Comparison of ENCODE assay signal across 24 mouse cellular contexts in genomic region chr1:92874011-92874410, GRCm38 (mm10). TPM values are rescaled to one million over a fixed set of nuclear protein-coding genes. Genes with fewer than 3 reads are reported as not detected.
"Had no signal": no experiment of that assay in that cellular context is flagged by ENCODE, and none has a peak within 500 bp of the region (broad histone marks: within the 10 kb centered on the region; RNA-seq: fewer than 3 reads in every experiment).

No protein-coding gene starts in this region.

- H3K9ac ChIP-seq: limb, embryonic 12.5 days; limb, embryonic 15.5 days; liver, embryonic 14.5 days; liver, postnatal 0 days; lung, embryonic 14.5 days; midbrain, embryonic 13.5 days; neural tube, embryonic 13.5 days; stomach, embryonic 15.5 days had no signal

- DNase-seq: layer of hippocampus, postnatal 36 days; liver, postnatal 0 days; lung, embryonic 14.5 days; lung, postnatal 36 days; retina, postnatal 1 day; right cerebral cortex, postnatal 25 days; spleen, adult 18-20 months; thymus, adult 18-20 months; thymus, postnatal 36 days had no signal

- ATAC-seq: intestine, postnatal 0 days; liver, postnatal 0 days; lung, postnatal 0 days; midbrain, embryonic 13.5 days; midbrain, embryonic 16.5 days had no signal

- H3K27ac ChIP-seq: layer of hippocampus, adult 2 months; left cerebral cortex, adult 2 months; limb, embryonic 12.5 days; limb, embryonic 15.5 days; liver, embryonic 14.5 days; midbrain, embryonic 10.5 days; midbrain, embryonic 13.5 days; neural tube, embryonic 13.5 days; stomach, embryonic 15.5 days had no signal

- H3K4me2 ChIP-seq: limb, embryonic 12.5 days; limb, embryonic 15.5 days; liver, embryonic 11.5 days; lung, embryonic 14.5 days; midbrain, embryonic 13.5 days; neural tube, embryonic 13.5 days; stomach, embryonic 15.5 days had no signal

- H3K27me3 ChIP-seq: limb, embryonic 15.5 days; midbrain, embryonic 13.5 days; neural tube, embryonic 13.5 days; stomach, embryonic 15.5 days had no signal

- H3K4me1 ChIP-seq: limb, embryonic 12.5 days; megakaryocyte, embryonic 14.5 days; midbrain, embryonic 13.5 days; neural tube, embryonic 13.5 days; stomach, embryonic 15.5 days had no signal

- H3K36me3 ChIP-seq: limb, embryonic 12.5 days; limb, embryonic 15.5 days; midbrain, embryonic 10.5 days; midbrain, embryonic 13.5 days; neural tube, embryonic 13.5 days; stomach, embryonic 15.5 days had no signal

- H3K9me3 ChIP-seq: limb, embryonic 12.5 days; limb, embryonic 15.5 days; midbrain, embryonic 10.5 days; midbrain, embryonic 13.5 days; neural tube, embryonic 13.5 days; stomach, embryonic 15.5 days had no signal

- H3K4me3 ChIP-seq: layer of hippocampus, adult 2 months; left cerebral cortex, adult 2 months; limb, embryonic 12.5 days; limb, embryonic 15.5 days; megakaryocyte, embryonic 14.5 days; midbrain, embryonic 10.5 days; midbrain, embryonic 13.5 days; myocyte; neural tube, embryonic 13.5 days; stomach, embryonic 15.5 days had no signal

RNA-seq across cellular contexts. Expression of gene Ankmy1, which starts 28.7 kb away (rescaled TPM):
- polyA plus RNA-seq: intestine, postnatal 0 days had no signal
